Mouse (Mus musculus) G1E-ER4 (cell line): ENCODE results near the gene Myh7b. TPM values are rescaled to one million over a fixed set of nuclear protein-coding genes. Genes with fewer than 3 reads are reported as not detected.

ENCODE experiments used
- GATA1 ChIP-seq: IDR thresholded peaks from one replicate; pipeline ENCODE4 v1.8.0; 2012; ENCODE audit warnings: low read length, inconsistent platforms
- polyA plus RNA-seq: library from polyadenylated mRNA; stranded (reverse); fragments of >175 nt; gene quantifications from 2 replicates; pipeline ENCODE4 v1.2.3, GENCODE M21; 2012

The Myh7b gene
- polyA plus RNA-seq, 1 experiment, result 6.5 TPM

DNA sequence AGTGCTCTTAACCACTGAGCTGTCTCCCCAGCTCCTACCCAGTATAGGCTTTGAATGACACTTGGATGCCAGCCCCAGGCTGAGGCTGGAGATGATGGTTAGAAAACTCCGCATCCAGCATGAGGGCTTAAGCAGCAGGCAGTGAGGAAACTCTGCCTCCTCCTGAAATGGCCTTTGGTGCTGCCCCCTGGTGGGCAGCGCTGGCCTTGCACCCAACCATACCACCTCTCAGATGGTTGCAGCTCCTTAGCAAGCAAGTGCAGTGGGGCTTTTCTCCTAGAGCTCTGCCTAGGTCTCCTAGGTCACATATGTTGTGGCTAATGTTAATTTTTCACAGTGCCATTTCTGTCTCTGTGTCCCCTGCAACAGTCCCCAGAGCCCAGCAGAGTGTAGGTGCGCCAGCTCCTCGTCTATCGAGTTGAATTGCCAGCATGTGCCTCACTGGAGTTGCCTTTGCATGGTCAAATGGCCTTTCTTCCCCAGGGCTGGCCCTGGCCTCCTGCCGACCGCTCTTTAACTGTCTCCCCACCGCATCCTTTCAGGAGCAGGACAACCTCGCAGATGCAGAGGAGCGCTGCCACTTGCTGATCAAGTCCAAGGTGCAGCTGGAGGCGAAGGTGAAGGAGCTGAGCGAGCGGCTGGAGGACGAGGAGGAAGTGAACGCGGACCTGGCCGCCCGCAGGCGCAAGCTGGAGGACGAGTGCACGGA, 16.2 kb downstream of the Myh7b start:
- TF ChIP-seq GATA1, result no peak

GRCm38 (mm10) chr2:155628112-155628511, 17.1 kb downstream of the Myh7b start:
- TF ChIP-seq GATA1, result no peak

- TF ChIP-seq GATA1, result no peak
Observed at GRCm38 (mm10) chr2:155628519-155628918, 17.5 kb downstream of the Myh7b start.

DNA sequence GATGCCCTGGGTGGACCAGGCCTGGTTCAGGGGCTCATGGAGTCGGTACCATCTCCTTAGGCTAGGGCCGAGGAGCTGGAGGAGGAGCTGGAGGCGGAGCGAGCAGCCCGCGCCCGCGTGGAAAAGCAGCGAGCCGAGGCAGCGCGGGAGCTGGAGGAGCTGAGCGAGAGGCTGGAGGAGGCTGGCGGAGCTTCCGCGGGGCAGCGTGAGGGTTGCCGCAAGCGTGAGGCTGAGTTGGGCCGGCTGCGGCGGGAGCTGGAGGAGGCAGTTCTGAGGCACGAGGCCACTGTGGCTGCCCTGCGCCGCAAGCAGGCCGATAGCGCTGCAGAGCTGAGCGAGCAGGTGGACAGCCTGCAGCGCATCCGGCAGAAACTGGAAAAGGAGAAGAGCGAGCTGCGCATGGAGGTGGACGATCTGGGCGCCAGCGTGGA, 18.2 kb downstream of the Myh7b start:
- TF ChIP-seq GATA1, result no peak

DNA sequence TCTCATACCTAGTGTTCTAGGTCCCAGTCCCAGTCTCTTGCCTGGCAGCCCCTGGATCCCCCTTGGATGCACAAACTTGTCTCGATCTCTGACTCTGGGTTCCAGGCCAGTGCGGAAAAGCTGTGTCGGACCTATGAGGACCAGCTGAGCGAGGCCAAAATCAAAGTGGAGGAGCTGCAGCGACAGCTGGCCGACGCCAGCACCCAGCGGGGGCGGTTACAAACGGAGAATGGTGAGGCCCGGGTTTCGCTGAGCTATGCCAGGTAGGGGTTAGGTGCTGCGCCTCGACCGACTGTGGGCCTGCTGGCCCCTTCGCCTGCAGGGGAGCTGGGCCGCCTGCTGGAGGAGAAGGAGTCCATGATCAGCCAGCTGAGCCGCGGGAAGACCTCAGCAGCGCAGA, 19.1 kb downstream of the Myh7b start:
- no peak for TF ChIP-seq GATA1

- no peak for TF ChIP-seq GATA1
Observed at GRCm38 (mm10) chr2:155630590-155631416, 19.8 kb downstream of the Myh7b start.

GRCm38 (mm10) chr2:155632138-155632936, 21.3 kb downstream of the Myh7b start:
- no peak for TF ChIP-seq GATA1

DNA sequence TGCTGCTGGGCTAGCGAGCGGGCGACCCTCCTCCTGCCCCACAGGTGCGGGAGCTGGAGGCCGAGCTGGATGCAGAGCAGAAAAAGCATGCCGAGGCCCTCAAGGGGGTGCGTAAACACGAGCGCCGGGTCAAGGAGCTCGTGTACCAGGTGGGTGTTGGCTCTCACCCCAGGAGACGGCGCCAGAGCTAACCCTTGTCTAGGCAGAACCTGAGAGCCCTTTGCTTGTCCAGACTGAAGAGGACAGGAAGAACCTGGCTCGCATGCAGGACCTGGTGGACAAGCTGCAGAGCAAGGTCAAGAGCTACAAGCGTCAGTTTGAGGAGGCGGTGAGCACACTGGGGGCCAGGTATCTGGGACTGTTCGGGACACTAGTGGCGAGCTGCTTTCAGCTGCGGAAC, 22.1 kb downstream of the Myh7b start:
- no peak for TF ChIP-seq GATA1

DNA sequence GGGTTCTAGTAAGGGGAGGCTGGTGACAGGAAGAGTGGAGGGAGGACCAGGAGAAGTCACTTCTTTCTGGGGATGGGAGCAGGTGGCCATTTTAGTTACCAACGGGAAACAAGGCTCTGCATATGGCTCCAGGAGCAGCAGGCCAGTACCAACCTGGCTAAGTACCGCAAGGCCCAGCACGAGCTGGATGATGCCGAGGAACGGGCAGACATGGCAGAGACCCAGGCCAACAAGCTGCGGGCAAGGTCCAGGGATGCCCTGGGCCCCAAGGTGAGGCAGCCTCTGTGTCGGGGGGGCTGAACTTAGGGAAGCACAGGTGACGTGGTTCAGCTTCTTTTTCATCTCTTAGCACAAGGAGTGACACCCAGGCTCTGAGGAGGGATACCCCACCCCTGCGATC, 22.7 kb downstream of the Myh7b start:
- no peak for TF ChIP-seq GATA1

DNA sequence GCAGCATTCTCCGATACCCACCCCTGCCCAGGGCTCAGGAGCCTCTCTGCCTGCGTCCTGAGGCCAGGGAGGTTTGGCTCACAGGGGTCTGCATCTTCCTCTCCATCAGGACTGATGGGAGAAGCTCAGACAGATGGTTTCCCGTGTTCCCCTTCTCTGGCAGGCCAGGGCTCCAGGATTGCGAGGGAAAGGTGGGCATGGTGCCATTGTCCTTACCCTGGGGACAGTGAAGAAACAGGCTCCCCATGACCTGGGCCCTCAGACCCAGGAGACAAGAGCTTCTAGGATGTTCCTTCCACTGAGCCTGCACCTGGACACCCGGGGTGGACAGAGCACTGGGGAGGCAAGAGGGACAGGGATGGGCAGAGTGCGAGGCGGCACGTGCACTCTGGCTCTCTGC, 23.6 kb downstream of the Myh7b start:
- no peak for TF ChIP-seq GATA1

- TF ChIP-seq GATA1, result no peak
Observed at GRCm38 (mm10) chr2:155635961-155636360, 24.9 kb downstream of the Myh7b start.

DNA sequence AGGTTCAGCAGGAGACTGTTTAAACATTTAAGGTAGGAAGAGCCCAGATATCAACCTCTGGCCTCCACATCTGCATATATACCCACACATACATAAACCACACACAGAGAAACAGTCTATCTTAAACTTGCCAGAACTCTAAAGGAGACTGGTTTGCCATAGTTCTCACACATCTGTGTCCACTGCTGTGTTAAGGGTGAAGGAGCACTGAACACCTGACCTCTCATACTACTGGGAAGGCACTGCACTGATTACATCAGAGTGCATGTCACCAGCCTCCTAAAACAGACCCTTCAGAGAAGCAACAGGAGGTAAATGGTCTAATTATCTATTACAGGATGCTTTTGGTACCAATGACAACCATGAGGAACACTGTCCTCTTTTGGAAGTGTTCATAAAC, 25.9 kb downstream of the Myh7b start:
- no peak for TF ChIP-seq GATA1

- TF ChIP-seq GATA1, result no peak
Observed at GRCm38 (mm10) chr2:155637411-155637810, 26.4 kb downstream of the Myh7b start.

GRCm38 (mm10) chr2:155640656-155641055, 29.6 kb downstream of the Myh7b start:
- no peak for TF ChIP-seq GATA1

DNA sequence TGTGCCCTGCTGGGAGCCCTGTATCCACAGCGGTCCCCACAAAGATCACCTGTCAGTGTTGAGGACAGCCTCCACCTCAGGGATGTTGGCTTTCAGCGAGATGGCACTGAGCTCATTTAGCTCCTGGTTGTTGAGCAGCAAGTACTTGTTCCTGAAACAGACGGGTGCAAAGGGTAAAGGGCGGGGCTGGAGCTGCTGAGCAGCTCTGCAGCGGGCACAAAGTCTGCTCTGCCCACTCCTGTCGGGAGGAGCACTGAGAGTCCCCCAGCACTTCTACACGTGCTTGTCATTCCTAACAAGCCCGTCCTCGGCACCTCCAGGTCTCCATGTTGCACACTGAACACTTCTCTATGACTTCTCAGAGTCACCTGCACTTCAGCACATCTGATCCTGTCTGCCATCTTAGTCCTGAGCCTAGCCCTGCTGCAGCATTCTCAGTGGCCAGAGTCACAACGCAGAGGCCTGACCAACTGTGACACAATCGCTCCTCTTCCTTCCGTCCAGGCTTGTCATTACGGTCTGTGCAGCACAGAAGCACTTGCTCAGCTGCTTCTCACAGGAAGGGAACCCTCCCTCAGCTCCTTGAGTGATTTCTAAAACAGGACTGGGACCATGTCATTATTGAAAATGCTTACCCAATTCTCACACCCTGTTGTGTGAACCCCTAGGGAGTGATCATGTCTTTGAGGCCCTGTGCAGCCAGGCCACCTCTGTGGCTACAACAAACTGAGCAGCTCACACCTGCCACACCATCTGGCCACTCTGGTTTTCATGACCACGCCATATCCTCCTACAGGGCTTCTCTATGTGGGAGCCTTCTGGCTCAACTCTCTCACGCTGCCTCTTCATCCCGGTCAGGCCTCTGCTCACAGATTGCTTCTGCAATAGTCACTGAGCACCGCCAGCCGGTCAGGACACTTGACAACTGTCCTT, 30.8 kb downstream of the Myh7b start:
- TF ChIP-seq GATA1, result no peak

- no peak for TF ChIP-seq GATA1
Observed at GRCm38 (mm10) chr2:155645746-155646145, 34.7 kb downstream of the Myh7b start.
